Mouse (Mus musculus): ENCODE measurements at regions not wholly inside any gene's neighbourhood (a gene's known extent, or its start where the extent isn't known, plus 50 kb on each side); places are given as distances from the start of the nearest gene placed in this dataset.

- Histone ChIP-seq H3K9ac (ENCODE audit: insufficient read depth, low read depth) (no peak overlapping the region), H3K27me3 (replicated peaks) (no peaks in the 10 kb centered on the region), H3K4me2 (ENCODE audit: insufficient read depth, low read depth, poor library complexity, severe bottlenecking) (no peak overlapping the region), H3K4me1 (ENCODE audit: control insufficient read depth in 1 of 2, insufficient read depth in 2 of 2) (peaks cover 0 to 1% of the 10 kb centered on the region in 2 experiments; a peak in 2 of 4 replicates), H3K79me2 (replicated peaks; ENCODE audit: control insufficient read depth, extremely low read depth, insufficient read depth, poor library complexity, severe bottlenecking) (no peaks in the 10 kb centered on the region), H3K4me3 (replicated peaks in 1 of 3; ENCODE audit: low read depth in 2 of 3, low read length in 2 of 3, poor library complexity in 1 of 3) (no peak overlapping the region), H3K36me3 (replicated peaks in 1 of 2; ENCODE audit: control insufficient read depth in 1 of 2, insufficient read depth in 1 of 2, low read length in 1 of 2) (no peaks in the 10 kb centered on the region), H3K27ac (ENCODE audit: insufficient read depth, low read depth) (no peak overlapping the region), H3K9me3 (replicated peaks; ENCODE audit: low read length) (no peaks in the 10 kb centered on the region)
- dilution Hi-C loops (cut with MboI; ENCODE audit: extremely low pct_ligation_motif_present, extremely low pct_unique_long_range_greater_than_20kb, low sequenced_read_pairs) (no loop called here), in situ Hi-C loops (cut with MboI; ENCODE audit: low pct_ligation_motif_present, low pct_unique_long_range_greater_than_20kb, low sequenced_read_pairs) (no loop called here)
- TF ChIP-seq CTCF (conservative IDR thresholded peaks at IDR 0.05 in 1 of 2, IDR thresholded peaks at IDR 0.05 in 1 of 2; ENCODE audit: low read depth in 2 of 2, low read length in 2 of 2) (no peak), MAZ (IDR thresholded peaks at IDR 0.05; ENCODE audit: low read depth, low read length) (no peak), RAD21 (IDR thresholded peaks at IDR 0.05; ENCODE audit: low read depth, low read length) (no peak), RCOR1 (conservative IDR thresholded peaks at IDR 0.05; ENCODE audit: low read depth, low read length) (no peak), CHD1 (IDR thresholded peaks at IDR 0.05; ENCODE audit: low read depth, low read length) (no peak), MEF2A (IDR thresholded peaks at IDR 0.05; ENCODE audit: borderline replicate concordance, low read depth, low read length) (no peak), SMC3 (IDR thresholded peaks at IDR 0.05; ENCODE audit: low read depth, low read length) (no peak), HCFC1 (IDR thresholded peaks at IDR 0.05; ENCODE audit: low read depth, low read length) (no peak)
- no peak for DNase-seq (ENCODE audit: extremely low read depth)
Measured at GRCm38 (mm10) chr10:21785785-21786184, 96.2 kb upstream of the Sgk1 start.

- TF ChIP-seq USF2 (conservative IDR thresholded peaks at IDR 0.05; ENCODE audit: low read depth, low read length) (no peak), EP300 (IDR thresholded peaks at IDR 0.05; ENCODE audit: low read length) (no peak), RAD21 (IDR thresholded peaks at IDR 0.05; ENCODE audit: low read depth, low read length) (no peak), UBTF (IDR thresholded peaks at IDR 0.05; ENCODE audit: low read depth, low read length) (no peak), ETS1 (conservative IDR thresholded peaks at IDR 0.05; ENCODE audit: low read depth, low read length) (no peak), PAX5 (IDR thresholded peaks at IDR 0.05; ENCODE audit: low read length) (no peak), ZKSCAN1 (IDR thresholded peaks at IDR 0.05; ENCODE audit: borderline replicate concordance, low read depth, low read length) (no peak), HCFC1 (IDR thresholded peaks at IDR 0.05; ENCODE audit: low read depth, low read length) (no peak), RCOR1 (conservative IDR thresholded peaks at IDR 0.05; ENCODE audit: low read depth, low read length) (no peak), KAT2A (IDR thresholded peaks at IDR 0.05; ENCODE audit: insufficient replicate concordance, low read length) (no peak), ZNF384 (IDR thresholded peaks at IDR 0.05; ENCODE audit: low read depth, low read length) (no peak), CHD2 (IDR thresholded peaks at IDR 0.05; ENCODE audit: low read length) (no peak), MEF2A (IDR thresholded peaks at IDR 0.05; ENCODE audit: borderline replicate concordance, low read depth, low read length) (no peak), POLR2A (IDR thresholded peaks at IDR 0.05; ENCODE audit: low read depth, low read length) (no peak), POLR2AphosphoS2 (IDR thresholded peaks at IDR 0.05; ENCODE audit: low read depth, low read length) (no peak), SMC3 (IDR thresholded peaks at IDR 0.05; ENCODE audit: low read depth, low read length) (no peak), SIN3A (IDR thresholded peaks at IDR 0.05; ENCODE audit: low read length) (no peak)
- H3K79me2 ChIP-seq (replicated peaks; ENCODE audit: control insufficient read depth, extremely low read depth, insufficient read depth, poor library complexity, severe bottlenecking), result no peaks in the 10 kb centered on the region
- no peak overlapping the region for H3K27ac ChIP-seq (ENCODE audit: insufficient read depth, low read depth)
- no peak overlapping the region for H3K9ac ChIP-seq (ENCODE audit: insufficient read depth, low read depth)
- no peaks in the 10 kb centered on the region for H3K27me3 ChIP-seq (replicated peaks)
- no peaks in the 10 kb centered on the region for H3K9me3 ChIP-seq (replicated peaks; ENCODE audit: low read length)
- no peaks in the 10 kb centered on the region for H3K36me3 ChIP-seq (replicated peaks in 1 of 2; ENCODE audit: control insufficient read depth in 1 of 2, insufficient read depth in 1 of 2, low read length in 1 of 2)
- peaks cover 0 to 4% of the 10 kb centered on the region in 2 experiments; a peak in 2 of 4 replicates for H3K4me1 ChIP-seq (ENCODE audit: control insufficient read depth in 1 of 2, insufficient read depth in 2 of 2)
- no peak overlapping the region for H3K4me2 ChIP-seq (ENCODE audit: insufficient read depth, low read depth, poor library complexity, severe bottlenecking)
- DNase-seq (ENCODE audit: extremely low read depth), result no peak
- no peak overlapping the region for H3K4me3 ChIP-seq (replicated peaks in 1 of 3; ENCODE audit: low read depth in 2 of 3, low read length in 2 of 3, poor library complexity in 1 of 3)
- in situ Hi-C loops (cut with MboI; ENCODE audit: low pct_ligation_motif_present, low pct_unique_long_range_greater_than_20kb, low sequenced_read_pairs), result no loop called here
- dilution Hi-C loops (cut with MboI; ENCODE audit: extremely low pct_ligation_motif_present, extremely low pct_unique_long_range_greater_than_20kb, low sequenced_read_pairs), result no loop called here
Measured at GRCm38 (mm10) chr10:21789847-21790530, 92.0 kb upstream of the Sgk1 start.

Measured in CH12.LX (cell line).